Mouse (Mus musculus) MEL (cell line): ENCODE measurements around the gene Elovl1.

ENCODE experiments used
- BHLHE40 ChIP-seq: IDR thresholded peaks from 2 replicates; pipeline ENCODE4 v1.6.1; 2012; ENCODE audit warnings: low read depth, mild to moderate bottlenecking, inconsistent platforms, low read length, improper control_type of control experiment, borderline replicate concordance
- CHD1 ChIP-seq: IDR thresholded peaks from 2 replicates; pipeline ENCODE4 v1.6.1; 2012; ENCODE audit warnings: low read depth, mild to moderate bottlenecking, inconsistent platforms, low read length, improper control_type of control experiment
- CTCF ChIP-seq, 3 experiments: IDR thresholded peaks in 2 of 3; conservative IDR thresholded peaks in 1 of 3; 2 replicates each; pipeline ENCODE4 v1.5.1; 2011 to 2012; ENCODE audit warnings: low read length in 3 of 3, low read depth in 2 of 3, mild to moderate bottlenecking in 2 of 3, improper control_type of control experiment in 1 of 3, inconsistent platforms in 1 of 3, mixed read lengths in 1 of 3, moderate library complexity in 1 of 3; ENCODE audit not compliant: control insufficient read depth in 1 of 3, insufficient read depth in 1 of 3, poor library complexity in 1 of 3, severe bottlenecking in 1 of 3
- EP300 ChIP-seq, 2 experiments: IDR thresholded peaks; 2 replicates each; pipeline ENCODE4 v1.6.1; 2011; ENCODE audit warnings: improper control_type of control experiment in 2 of 2, low read length in 2 of 2, low read depth in 1 of 2, mild to moderate bottlenecking in 1 of 2
- HCFC1 ChIP-seq: IDR thresholded peaks from 2 replicates; pipeline ENCODE4 v1.6.1; 2012; ENCODE audit warnings: low read depth, mild to moderate bottlenecking, inconsistent platforms, low read length, improper control_type of control experiment, moderate library complexity
- POLR2A ChIP-seq, 2 experiments: IDR thresholded peaks; 2 replicates each; pipeline ENCODE4 v1.6.1; 2011 to 2012; ENCODE audit warnings: low read length in 2 of 2, mild to moderate bottlenecking in 2 of 2, control low read depth in 1 of 2, improper control_type of control experiment in 1 of 2, low read depth in 1 of 2, moderate library complexity in 1 of 2; ENCODE audit not compliant: control insufficient read depth in 1 of 2, insufficient read depth in 1 of 2, poor library complexity in 1 of 2
- TAL1 ChIP-seq: IDR thresholded peaks from 2 replicates; pipeline ENCODE4 v1.6.1; 2012; ENCODE audit warnings: mild to moderate bottlenecking, inconsistent platforms, low read length, moderate library complexity, mixed read lengths

DNA sequence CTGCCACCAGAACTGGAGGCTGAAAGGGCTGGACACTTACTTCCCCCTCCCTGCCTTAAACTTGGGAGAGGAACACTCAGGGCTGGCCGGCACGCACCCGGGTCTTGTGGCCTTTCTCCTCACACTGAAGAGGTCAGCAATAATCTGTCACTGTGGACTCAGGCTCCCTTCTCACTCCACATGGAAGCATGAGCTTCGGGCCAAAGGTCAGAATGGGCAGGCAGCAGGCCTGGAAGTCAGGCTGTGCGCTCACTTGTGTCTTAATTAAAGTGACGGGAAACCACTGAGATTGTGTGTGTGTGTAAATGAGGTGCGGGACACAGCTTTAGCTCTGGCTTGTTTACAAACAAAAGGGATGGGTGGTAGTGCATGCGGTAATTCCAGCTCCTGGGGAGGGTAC, 4.4 kb downstream of the Elovl1 start:
- TF ChIP-seq EP300 (IDR thresholded peaks at IDR 0.05; ENCODE audit: low read depth in 1 of 2, low read length in 2 of 2) (no peak), BHLHE40 (no peak), POLR2A (IDR thresholded peaks at IDR 0.05; ENCODE audit: control insufficient read depth in 1 of 2, insufficient read depth in 1 of 2, low read depth in 1 of 2, low read length in 2 of 2, poor library complexity in 1 of 2) (no peak; a peak in 1 of 4 replicates), CTCF (IDR thresholded peaks at IDR 0.05 in 2 of 3, conservative IDR thresholded peaks at IDR 0.05 in 1 of 3; ENCODE audit: control insufficient read depth in 1 of 3, insufficient read depth in 1 of 3, low read depth in 2 of 3, low read length in 3 of 3, poor library complexity in 1 of 3, severe bottlenecking in 1 of 3) (no peak), HCFC1 (no peak), CHD1 (no peak), TAL1 (no peak)
